ENCODE assay signal across 8 mouse cellular contexts in genomic region chr5:100038714-100039601, GRCm38 (mm10). TPM values are rescaled to one million over a fixed set of nuclear protein-coding genes. Genes with fewer than 3 reads are reported as not detected.
A peak's percentile ranks its signal among the peaks of the same experiment; 100 is the strongest.
DNase-seq lines count a peak whose midpoint lies in the region; ATAC-seq and TF ChIP-seq lines count a peak whose summit lies in the region.

No protein-coding gene starts in this region.

- TF ChIP-seq CTCF in gastrocnemius, adult 2 months (IDR thresholded peaks at IDR 0.05), result no peak; the same call in 1 of the 2 replicates
- peak; percentile 52 for TF ChIP-seq CTCF in hindbrain, postnatal 0 days (IDR thresholded peaks at IDR 0.05; ENCODE audit: low read depth)
- TF ChIP-seq CTCF in left cerebral cortex, adult 2 months (IDR thresholded peaks at IDR 0.05), result no peak; the same call in none of the 2 replicates

- H3K4me3 ChIP-seq in gastrocnemius, adult 2 months, result peak overlapping the region; percentile 93
- peak overlapping the region; percentile 94 for H3K4me3 ChIP-seq in hindbrain, postnatal 0 days (ENCODE audit: low read length)
- H3K4me3 ChIP-seq in left cerebral cortex, adult 2 months, result peak overlapping the region; percentile 99
- H3K4me3 ChIP-seq in macrophage (ENCODE audit: inconsistent target), result peak overlapping the region; percentile 79

- H3K36me3 ChIP-seq in hindbrain, postnatal 0 days (ENCODE audit: insufficient read depth, low read length), result peaks cover 11% of the 10 kb centered on the region
- H3K36me3 ChIP-seq in macrophage (ENCODE audit: inconsistent target), result peaks cover 26% of the 10 kb centered on the region

- H3K27me3 ChIP-seq in hindbrain, postnatal 0 days (ENCODE audit: insufficient read depth, low read length), result no peaks in the 10 kb centered on the region

- ATAC-seq in activated CD4-positive, CD25-positive, alpha-beta regulatory T cell, adult 4 months, result peak; percentile 61
- ATAC-seq in common myeloid progenitor, adult 5-6 weeks (replicated peaks; ENCODE audit: low read depth, poor library complexity, severe bottlenecking), result peak; percentile 53
- ATAC-seq in hindbrain, postnatal 0 days, result peak; percentile 79

- H3K9me3 ChIP-seq in hindbrain, postnatal 0 days (ENCODE audit: low read length), result no peaks in the 10 kb centered on the region

- H3K9ac ChIP-seq in hindbrain, postnatal 0 days (replicated peaks; ENCODE audit: low read length), result peak overlapping the region; percentile 96

- H3K79me2 ChIP-seq in macrophage (ENCODE audit: inconsistent target), result peaks cover 86% of the 10 kb centered on the region

- peak; percentile 98 for DNase-seq in gastrocnemius, adult 2 months
- peak; percentile 96 for DNase-seq in hindbrain, postnatal 0 days (ENCODE audit: low spot score)
- peak; percentile 98 to 100 for DNase-seq in left cerebral cortex, adult 2 months (ENCODE audit: extremely low spot score in 1 of 2, low spot score in 2 of 2)
- DNase-seq in retina, postnatal 7 days (ENCODE audit: low read depth, low spot score), result peak; percentile 95
- DNase-seq in urinary bladder, adult 18-20 months (ENCODE audit: low spot score in 2 of 2), result peak; percentile 94 to 95

- under 1% methylated on average over 91 of the region's 113 CpGs for WGBS in hindbrain, postnatal 0 days
- WGBS in macrophage (ENCODE audit: missing documents), result under 1% methylated on average over 110 of the region's 113 CpGs

- H3K4me2 ChIP-seq in hindbrain, postnatal 0 days (ENCODE audit: low read depth, low read length), result peak overlapping the region; percentile 88

- intact Hi-C loops in gastrocnemius, adult 2 months (cut with DNase I), result loop anchor here (1.0 to 10.0 kb wide), 3 partner anchors 61 to 376 kb away; partner anchors contain the start of genes Hnrnpd, Sec31a and Vamp9
- intact Hi-C loops in left cerebral cortex, adult 2 months (cut with DNase I), result loop anchor here (1.0 to 5.0 kb wide), 2 partner anchors 60 to 837 kb away; partner anchors contain the start of gene 4930524J08Rik

- H3K4me1 ChIP-seq in hindbrain, postnatal 0 days (ENCODE audit: insufficient read depth, low read length), result peaks cover 21% of the 10 kb centered on the region

- peak overlapping the region; percentile 99 for H3K27ac ChIP-seq in gastrocnemius, adult 2 months
- peak overlapping the region; percentile 100 for H3K27ac ChIP-seq in hindbrain, postnatal 0 days
- H3K27ac ChIP-seq in left cerebral cortex, adult 2 months, result peak overlapping the region; percentile 99
- peak overlapping the region; percentile 48 for H3K27ac ChIP-seq in macrophage

RNA-seq across cellular contexts. Expression of gene Hnrnpdl, which starts 0.5 kb away (rescaled TPM):
- polyA plus RNA-seq in activated CD4-positive, CD25-positive, alpha-beta regulatory T cell, adult 4 months (2017; shearing (Covaris generic)), result 100 to 1,000 TPM; 105 to 110 TPM
- total RNA-seq in common myeloid progenitor, adult 5-6 weeks (2017), result 461 and 481 TPM in 2 replicates
- total RNA-seq in gastrocnemius, adult 2 months (2021), result 10 to 100 TPM; 74.8 to 77.5 TPM
- total RNA-seq in hindbrain, postnatal 0 days (2014; rRNA removed), result 107 and 121 TPM in 2 replicates
- 184 and 193 TPM in 2 replicates for polyA plus RNA-seq in hindbrain, postnatal 0 days (2015; fragmentation: Nextera tagmentation; extraction: Ambion mirVana)
- 100 to 1,000 TPM; 177 to 178 TPM for total RNA-seq in left cerebral cortex, adult 2 months (2021)
- total RNA-seq in macrophage (2018; cell fraction: chromatin; rRNA removed), result 100 to 1,000 TPM; 293 to 632 (median 497) TPM
- total RNA-seq in macrophage (2018; cell fraction: cytosol; rRNA removed), result 100 to 1,000 TPM in 1 of 26 experiments, 10 to 100 TPM in 25; 37.4 to 104 (median 54.9) TPM
- 100 to 1,000 TPM; 202 to 451 (median 269) TPM for total RNA-seq in macrophage (2018; cell fraction: nucleus; rRNA removed)
- 82.5 to 143 TPM (median 94.5 TPM) in 3 replicates for polyA plus RNA-seq in macrophage (2018)

RNA-seq across cellular contexts. Expression of gene Enoph1, which starts 0.8 kb away (rescaled TPM):
- polyA plus RNA-seq in activated CD4-positive, CD25-positive, alpha-beta regulatory T cell, adult 4 months (2017; shearing (Covaris generic)), result 10 to 100 TPM; 31.5 to 33.1 TPM
- total RNA-seq in common myeloid progenitor, adult 5-6 weeks (2017), result 37.4 and 39.7 TPM in 2 replicates
- total RNA-seq in gastrocnemius, adult 2 months (2021), result 1 to 10 TPM; 6.7 to 9.0 TPM
- 41.6 and 55.6 TPM in 2 replicates for total RNA-seq in hindbrain, postnatal 0 days (2014; rRNA removed)
- polyA plus RNA-seq in hindbrain, postnatal 0 days (2015; fragmentation: Nextera tagmentation; extraction: Ambion mirVana), result 48.6 and 49.0 TPM in 2 replicates
- 10 to 100 TPM; 50.3 to 55.7 TPM for total RNA-seq in left cerebral cortex, adult 2 months (2021)
- total RNA-seq in macrophage (2018; cell fraction: chromatin; rRNA removed), result 10 to 100 TPM in 20 of 26 experiments, 1 to 10 TPM in 6; 5.4 to 31.6 (median 18.5) TPM
- total RNA-seq in macrophage (2018; cell fraction: cytosol; rRNA removed), result 10 to 100 TPM; 12.5 to 18.9 (median 15.6) TPM
- total RNA-seq in macrophage (2018; cell fraction: nucleus; rRNA removed), result 10 to 100 TPM in 17 of 26 experiments, 1 to 10 TPM in 9; 6.2 to 31.5 (median 14.1) TPM
- 16.4 to 24.9 TPM (median 18.8 TPM) in 3 replicates for polyA plus RNA-seq in macrophage (2018)

Comparison
In these comparisons a context has a peak if more than half of its experiments do, and no peak if none do; other contexts are left out.
1. Peak in every context shown above with its lines: DNase-seq, ATAC-seq, H3K4me3 ChIP-seq and H3K27ac ChIP-seq.
2. H3K27ac ChIP-seq: peak in every context shown above with its lines; median percentile 100 in hindbrain, postnatal 0 days; 99 in gastrocnemius, adult 2 months; 99 in left cerebral cortex, adult 2 months; 48 in macrophage.